Mouse (Mus musculus): ENCODE data around the gene Ttc7b. TPM values are rescaled to one million over a fixed set of nuclear protein-coding genes. Genes with fewer than 3 reads are reported as not detected.

Ttc7b gene
- polyA plus RNA-seq, 1 experiment from 2014 or later: 7.4 TPM

GRCm38 (mm10) chr12:100313785-100314375 lies 206.7 kb downstream of the Ttc7b start:
- ATAC-seq: peak; percentile 47; the same call in 1 of the 2 replicates
- no peak overlapping the region for H3K4me2 ChIP-seq (ENCODE audit: low read length)
- no peaks in the 10 kb centered on the region for H3K9me3 ChIP-seq (ENCODE audit: control insufficient read depth, low read length)
- no peak overlapping the region for H3K9ac ChIP-seq (replicated peaks; ENCODE audit: low read depth, low read length)
- no peak overlapping the region for H3K4me3 ChIP-seq (replicated peaks; ENCODE audit: low read length)
- no peaks in the 10 kb centered on the region; the same call in 1 of the 2 replicates for H3K36me3 ChIP-seq (ENCODE audit: control insufficient read depth, insufficient read depth)
- 34% methylated on average over 12 of the region's 12 CpGs for WGBS
- peaks cover 64% of the 10 kb centered on the region for H3K4me1 ChIP-seq (replicated peaks; ENCODE audit: control insufficient read depth, insufficient read depth, low read length)
- H3K27me3 ChIP-seq (replicated peaks; ENCODE audit: control insufficient read depth, insufficient read depth, low read length): no peaks in the 10 kb centered on the region
- H3K27ac ChIP-seq (ENCODE audit: low read length): peak overlapping the region; percentile 65

GRCm38 (mm10) chr12:100313209-100313608 lies 207.4 kb downstream of the Ttc7b start:
- Histone ChIP-seq H3K9me3 (ENCODE audit: control insufficient read depth, low read length) (no peaks in the 10 kb centered on the region), H3K27ac (ENCODE audit: low read length) (peak overlapping the region; percentile 20; the same call in 1 of the 2 replicates), H3K9ac (replicated peaks; ENCODE audit: low read depth, low read length) (0 out of 2 replicates have a peak overlapping the region, but pooled peaks have one; percentile 24), H3K4me2 (ENCODE audit: low read length) (no peak overlapping the region), H3K36me3 (ENCODE audit: control insufficient read depth, insufficient read depth) (no peaks in the 10 kb centered on the region), H3K4me1 (replicated peaks; ENCODE audit: control insufficient read depth, insufficient read depth, low read length) (peaks cover 66% of the 10 kb centered on the region), H3K4me3 (replicated peaks; ENCODE audit: low read length) (no peak overlapping the region), H3K27me3 (replicated peaks; ENCODE audit: control insufficient read depth, insufficient read depth, low read length) (no peaks in the 10 kb centered on the region)
- 64% methylated on average over 6 of the region's 6 CpGs for WGBS
- no peak for ATAC-seq

- no peaks in the 10 kb centered on the region for H3K36me3 ChIP-seq (ENCODE audit: control insufficient read depth, insufficient read depth)
- no peak overlapping the region for H3K27ac ChIP-seq (ENCODE audit: low read length)
- 48% methylated on average over 6 of the region's 6 CpGs for WGBS
- H3K4me3 ChIP-seq (replicated peaks; ENCODE audit: low read length): no peak overlapping the region
- no peak overlapping the region for H3K9ac ChIP-seq (replicated peaks; ENCODE audit: low read depth, low read length)
- no peak for ATAC-seq
- no peaks in the 10 kb centered on the region for H3K27me3 ChIP-seq (replicated peaks; ENCODE audit: control insufficient read depth, insufficient read depth, low read length)
- H3K9me3 ChIP-seq (ENCODE audit: control insufficient read depth, low read length): no peaks in the 10 kb centered on the region
- no peak overlapping the region for H3K4me2 ChIP-seq (ENCODE audit: low read length)
- peaks cover 64% of the 10 kb centered on the region for H3K4me1 ChIP-seq (replicated peaks; ENCODE audit: control insufficient read depth, insufficient read depth, low read length)
Observed at GRCm38 (mm10) chr12:100310471-100311392, 209.9 kb downstream of the Ttc7b start.

- H3K36me3 ChIP-seq (ENCODE audit: control insufficient read depth, insufficient read depth): no peaks in the 10 kb centered on the region
- H3K4me1 ChIP-seq (replicated peaks; ENCODE audit: control insufficient read depth, insufficient read depth, low read length): peaks cover 56% of the 10 kb centered on the region
- 15% methylated on average over 4 of the region's 4 CpGs for WGBS
- no peak overlapping the region for H3K27ac ChIP-seq (ENCODE audit: low read length)
- no peak overlapping the region for H3K9ac ChIP-seq (replicated peaks; ENCODE audit: low read depth, low read length)
- H3K27me3 ChIP-seq (replicated peaks; ENCODE audit: control insufficient read depth, insufficient read depth, low read length): no peaks in the 10 kb centered on the region
- no peak overlapping the region for H3K4me2 ChIP-seq (ENCODE audit: low read length)
- no peak overlapping the region for H3K4me3 ChIP-seq (replicated peaks; ENCODE audit: low read length)
- no peaks in the 10 kb centered on the region for H3K9me3 ChIP-seq (ENCODE audit: control insufficient read depth, low read length)
- ATAC-seq: no peak
Observed at GRCm38 (mm10) chr12:100309201-100309600, 211.4 kb downstream of the Ttc7b start.

- Histone ChIP-seq H3K36me3 (ENCODE audit: control insufficient read depth, insufficient read depth) (no peaks in the 10 kb centered on the region), H3K27ac (ENCODE audit: low read length) (peak overlapping the region; percentile 54; the same call in 1 of the 2 replicates), H3K9me3 (ENCODE audit: control insufficient read depth, low read length) (no peaks in the 10 kb centered on the region), H3K27me3 (replicated peaks; ENCODE audit: control insufficient read depth, insufficient read depth, low read length) (no peaks in the 10 kb centered on the region), H3K4me1 (replicated peaks; ENCODE audit: control insufficient read depth, insufficient read depth, low read length) (peaks cover 43% of the 10 kb centered on the region), H3K9ac (replicated peaks; ENCODE audit: low read depth, low read length) (0 out of 2 replicates have a peak overlapping the region, but pooled peaks have one; percentile 28), H3K4me2 (ENCODE audit: low read length) (no peak overlapping the region), H3K4me3 (replicated peaks; ENCODE audit: low read length) (no peak overlapping the region)
- peak; percentile 17; the same call in 1 of the 2 replicates for ATAC-seq
- WGBS: 37% methylated on average over 8 of the region's 8 CpGs
Observed at GRCm38 (mm10) chr12:100307501-100308260, 212.9 kb downstream of the Ttc7b start.

- Histone ChIP-seq H3K27me3 (replicated peaks; ENCODE audit: control insufficient read depth, insufficient read depth, low read length) (no peaks in the 10 kb centered on the region), H3K4me1 (replicated peaks; ENCODE audit: control insufficient read depth, insufficient read depth, low read length) (peaks cover 39% of the 10 kb centered on the region), H3K4me2 (ENCODE audit: low read length) (no peak overlapping the region), H3K9ac (replicated peaks; ENCODE audit: low read depth, low read length) (no peak overlapping the region), H3K27ac (ENCODE audit: low read length) (no peak overlapping the region), H3K4me3 (replicated peaks; ENCODE audit: low read length) (no peak overlapping the region), H3K36me3 (ENCODE audit: control insufficient read depth, insufficient read depth) (no peaks in the 10 kb centered on the region), H3K9me3 (ENCODE audit: control insufficient read depth, low read length) (no peaks in the 10 kb centered on the region)
- 75% methylated on average over 1 of the region's 1 CpGs for WGBS
- ATAC-seq: no peak
Observed at GRCm38 (mm10) chr12:100306336-100306735, 214.3 kb downstream of the Ttc7b start.

GRCm38 (mm10) chr12:100305051-100305673 lies 215.5 kb downstream of the Ttc7b start:
- Histone ChIP-seq H3K4me3 (replicated peaks; ENCODE audit: low read length) (no peak overlapping the region), H3K27ac (ENCODE audit: low read length) (no peak overlapping the region)
- ATAC-seq: no peak

GRCm38 (mm10) chr12:100304280-100304679 lies 216.3 kb downstream of the Ttc7b start:
- Histone ChIP-seq H3K36me3 (ENCODE audit: control insufficient read depth, insufficient read depth) (0 out of 2 replicates have a peak, but pooled peaks cover 2% of the 10 kb centered on the region), H3K9me3 (ENCODE audit: control insufficient read depth, low read length) (no peaks in the 10 kb centered on the region), H3K9ac (replicated peaks; ENCODE audit: low read depth, low read length) (no peak overlapping the region), H3K4me2 (ENCODE audit: low read length) (no peak overlapping the region), H3K27me3 (replicated peaks; ENCODE audit: control insufficient read depth, insufficient read depth, low read length) (no peaks in the 10 kb centered on the region), H3K4me3 (replicated peaks; ENCODE audit: low read length) (no peak overlapping the region), H3K27ac (ENCODE audit: low read length) (no peak overlapping the region), H3K4me1 (replicated peaks; ENCODE audit: control insufficient read depth, insufficient read depth, low read length) (peaks cover 21% of the 10 kb centered on the region)
- no peak for ATAC-seq
- 98% methylated on average over 2 of the region's 2 CpGs for WGBS

More at GRCm38 (mm10) chr12:100305051-100305673, 215.5 kb downstream of the Ttc7b start:
- Histone ChIP-seq H3K4me1 (replicated peaks; ENCODE audit: control insufficient read depth, insufficient read depth, low read length) (peaks cover 30% of the 10 kb centered on the region), H3K36me3 (ENCODE audit: control insufficient read depth, insufficient read depth) (0 out of 2 replicates have a peak, but pooled peaks cover 2% of the 10 kb centered on the region), H3K9ac (replicated peaks; ENCODE audit: low read depth, low read length) (no peak overlapping the region), H3K27me3 (replicated peaks; ENCODE audit: control insufficient read depth, insufficient read depth, low read length) (no peaks in the 10 kb centered on the region), H3K9me3 (ENCODE audit: control insufficient read depth, low read length) (no peaks in the 10 kb centered on the region), H3K4me2 (ENCODE audit: low read length) (no peak overlapping the region)
- 72% methylated on average over 4 of the region's 4 CpGs for WGBS
